Mouse (Mus musculus) heart, adult 18-20 months (tissue): ENCODE measurements around the gene Gm45521. TPM values are rescaled to one million over a fixed set of nuclear protein-coding genes. Genes with fewer than 3 reads are reported as not detected.

ENCODE experiments used
- DNase-seq, 2 experiments: peaks; one replicate each; pipeline ENCODE4 v3.0.0; 2021 to 2022; ENCODE audit warnings: mixed read lengths in 1 of 2
- total RNA-seq, 2 experiments: library from RNA; stranded (reverse); gene quantifications; 2 replicates each; pipeline ENCODE4 v1.2.3; 2021

Gene Gm45521
- total RNA-seq, 2 experiments from 2014 or later, result not detected

GRCm38 (mm10) chr14:7952610-7953254 lies 4.4 kb upstream of the Gm45521 start:
- DNase-seq, result peak; percentile 76 to 79

- peak; percentile 30 to 50 for DNase-seq
Measured at GRCm38 (mm10) chr14:7954071-7954471, 3.0 kb upstream of the Gm45521 start.

- no peak for DNase-seq
Measured at GRCm38 (mm10) chr14:7956427-7956826, 661 bp upstream of the Gm45521 start.

GRCm38 (mm10) chr14:7960616-7961015 lies 3.5 kb downstream of the Gm45521 start:
- DNase-seq, result no peak

GRCm38 (mm10) chr14:7961714-7962113 lies 4.6 kb downstream of the Gm45521 start:
- no peak for DNase-seq

- DNase-seq, result no peak
Measured at GRCm38 (mm10) chr14:7962626-7963025, 5.5 kb downstream of the Gm45521 start.

GRCm38 (mm10) chr14:7963160-7963559 lies 6.1 kb downstream of the Gm45521 start:
- no peak for DNase-seq

GRCm38 (mm10) chr14:7964219-7964889 lies 7.3 kb downstream of the Gm45521 start:
- peak; percentile 69 to 88 for DNase-seq

GRCm38 (mm10) chr14:7971889-7972493 lies 14.9 kb downstream of the Gm45521 start:
- DNase-seq, result no peak

- DNase-seq, result no peak
Measured at GRCm38 (mm10) chr14:7974643-7975042, 17.6 kb downstream of the Gm45521 start.

- DNase-seq, result no peak
Measured at GRCm38 (mm10) chr14:7975177-7975576, 18.1 kb downstream of the Gm45521 start.

GRCm38 (mm10) chr14:7977471-7977870 lies 20.4 kb downstream of the Gm45521 start:
- no peak for DNase-seq

GRCm38 (mm10) chr14:7978183-7978582 lies 21.1 kb downstream of the Gm45521 start:
- DNase-seq, result no peak

- no peak for DNase-seq
Measured at GRCm38 (mm10) chr14:7981226-7981625, 24.1 kb downstream of the Gm45521 start.

- no peak for DNase-seq
Measured at GRCm38 (mm10) chr14:7986913-7987312, 29.8 kb downstream of the Gm45521 start.

GRCm38 (mm10) chr14:7989371-7989770 lies 32.3 kb downstream of the Gm45521 start:
- DNase-seq, result no peak

GRCm38 (mm10) chr14:7989961-7990360 lies 32.9 kb downstream of the Gm45521 start:
- no peak for DNase-seq

GRCm38 (mm10) chr14:7991108-7991776 lies 34.2 kb downstream of the Gm45521 start:
- DNase-seq, result no peak

GRCm38 (mm10) chr14:7992158-7992557 lies 35.1 kb downstream of the Gm45521 start:
- no peak for DNase-seq

GRCm38 (mm10) chr14:7994271-7994767 lies 37.2 kb downstream of the Gm45521 start, which contains the start of gene Dnase1l3:
Dnase1l3 (minus strand) TSS chr14:7994573.
- peak; percentile 56 to 65 for DNase-seq

GRCm38 (mm10) chr14:7997255-7997696 lies 40.2 kb downstream of the Gm45521 start:
- DNase-seq, result peak; percentile 91 to 95

GRCm38 (mm10) chr14:7999030-7999429 lies 41.9 kb downstream of the Gm45521 start:
- no peak for DNase-seq

GRCm38 (mm10) chr14:7999435-7999834 lies 42.3 kb downstream of the Gm45521 start:
- no peak for DNase-seq
